Mouse (Mus musculus) gastrocnemius, postnatal 25 days (tissue): ENCODE data around the gene Lix1l. TPM values are rescaled to one million over a fixed set of nuclear protein-coding genes. Genes with fewer than 3 reads are reported as not detected.
A peak's percentile ranks its signal among the peaks of the same experiment; 100 is the strongest.

Source experiments
- DNase-seq: peaks from one replicate; pipeline ENCODE4 v3.0.0; 2022
- long read RNA-seq, 2 experiments: library from polyadenylated mRNA; stranded (forward); transcript quantifications; one replicate each; pipeline ENCODE4 v2.0.0; 2021
- total RNA-seq, 2 experiments: library from RNA; stranded (reverse); gene quantifications; 1 replicate in 1 of 2; 2 replicates in 1 of 2; pipeline ENCODE4 v1.2.3; 2021

Lix1l gene
- 1 to 10 TPM; 6.7 to 7.0 TPM for total RNA-seq
- long read RNA-seq, experiment 1, partial matches to known transcripts = 1 of 3 reads
- long read RNA-seq, experiment 1, other reads (novel, unspliced or antisense) = 2 of 3 reads
- long read RNA-seq, experiment 2, partial matches to known transcripts = 2 of 8 reads
- long read RNA-seq, experiment 2, other reads (novel, unspliced or antisense) = 6 of 8 reads

DNA sequence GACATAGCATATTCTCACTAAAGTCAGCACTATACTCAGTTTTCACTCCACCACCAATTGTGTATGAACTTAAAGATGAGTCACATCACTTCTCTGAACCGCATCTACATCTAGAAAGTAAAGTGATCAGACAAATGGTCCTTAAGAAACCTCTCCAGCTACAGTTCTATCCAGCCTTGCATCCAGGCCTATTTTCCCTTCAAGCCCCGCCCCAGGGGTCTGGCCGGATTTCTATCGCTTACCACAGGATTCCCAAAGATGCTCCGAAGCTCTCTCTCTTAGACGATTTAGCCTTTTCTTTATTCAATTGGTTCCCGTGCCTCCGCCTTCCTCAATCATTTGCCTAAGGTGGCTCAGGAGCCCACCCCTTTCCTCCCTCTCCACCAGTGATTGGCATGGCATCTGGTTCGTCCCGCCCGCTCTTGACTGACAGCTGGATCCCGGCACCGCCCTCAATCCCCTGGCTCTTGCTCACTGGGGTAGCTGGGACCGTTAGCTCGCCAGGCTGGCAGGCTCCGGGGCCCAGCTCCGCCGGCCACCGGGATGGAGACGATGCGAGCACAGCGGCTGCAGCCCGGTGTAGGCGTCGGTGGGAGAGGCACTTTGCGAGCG, at the start of gene Lix1l:
TSS of gene Lix1l (plus strand) at position 511 of the 612 bp plus-strand sequence.
- DNase-seq = peak; percentile 96

DNA sequence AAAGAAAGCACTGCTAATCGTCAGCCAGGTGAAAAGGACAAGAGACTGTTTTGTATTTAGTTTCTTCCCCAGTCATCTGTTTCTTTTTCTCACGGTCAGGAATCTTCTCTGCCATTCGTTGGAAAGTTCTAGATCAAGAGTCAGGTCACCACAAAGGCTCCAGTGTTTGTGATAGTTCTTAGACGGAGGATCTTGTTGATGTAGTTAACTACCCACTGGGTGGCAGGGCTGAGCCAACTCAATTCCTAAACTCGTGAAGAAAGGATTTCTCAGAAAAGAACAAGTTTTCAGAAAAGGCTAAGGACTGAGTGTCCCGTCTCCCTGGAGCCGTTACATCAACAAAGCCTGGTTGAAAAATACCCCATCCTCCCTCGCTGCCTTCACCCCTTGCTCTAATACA, 49.7 kb upstream of the Lix1l start:
- DNase-seq = peak; percentile 70

DNA sequence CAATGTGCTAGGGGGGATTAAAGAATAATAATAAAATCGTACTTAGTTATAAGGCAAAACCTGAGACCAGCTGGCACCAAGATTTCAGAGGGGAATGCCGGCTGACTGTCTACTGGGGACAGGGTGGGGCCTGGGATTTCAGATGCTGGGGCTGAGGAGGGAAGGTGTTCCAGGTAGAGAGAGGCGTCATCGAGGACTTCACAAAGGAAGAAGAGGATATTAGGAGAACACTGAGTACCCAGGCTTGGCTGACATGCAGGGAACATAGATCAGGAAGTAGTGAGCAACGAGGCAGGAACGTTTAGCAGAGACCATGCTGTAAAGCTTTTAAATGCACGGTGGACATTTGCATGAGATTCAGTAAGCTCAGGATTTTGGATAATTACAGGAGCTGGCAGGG, 49.1 kb upstream of the Lix1l start:
- DNase-seq = no peak

DNA sequence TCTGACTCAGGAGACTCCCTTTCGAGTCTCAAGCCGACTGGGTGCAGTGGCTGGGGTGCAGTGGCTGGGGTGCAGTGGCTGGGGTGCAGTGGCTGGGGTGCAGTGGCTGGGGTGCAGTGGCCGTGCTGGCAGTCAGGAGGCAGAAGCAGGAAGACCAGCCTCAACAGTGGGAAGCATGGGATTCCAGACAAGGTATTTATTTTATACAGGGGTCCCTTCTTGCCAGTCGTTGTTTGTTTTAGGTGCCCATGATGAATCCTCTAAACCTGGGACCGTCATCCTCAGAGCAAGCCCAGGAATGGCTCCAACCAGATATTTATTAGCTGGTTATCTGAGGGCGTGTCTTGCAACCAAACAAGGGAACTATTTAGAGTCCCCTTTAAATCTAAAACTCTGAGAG, 47.3 kb upstream of the Lix1l start:
- DNase-seq = no peak

DNA sequence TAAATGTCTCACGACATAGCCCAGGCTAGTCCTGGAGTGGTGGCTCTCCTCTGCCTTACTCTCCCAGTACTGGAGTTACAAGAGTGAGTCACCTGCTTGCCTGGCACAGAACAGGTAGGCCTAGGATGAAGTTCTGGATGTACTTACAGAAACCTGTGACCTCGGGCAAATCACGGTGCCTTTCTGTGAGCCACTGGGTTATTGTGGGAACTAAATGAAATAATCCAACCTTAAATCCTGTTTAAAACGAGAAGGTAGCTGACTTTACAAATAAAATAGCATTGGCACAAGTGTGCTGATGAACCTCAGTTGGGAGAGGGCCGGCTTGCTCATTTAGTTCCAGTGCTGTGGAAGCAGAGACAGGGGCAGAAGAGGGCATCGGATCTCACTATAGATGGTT, 46.7 kb upstream of the Lix1l start:
- no peak for DNase-seq

DNA sequence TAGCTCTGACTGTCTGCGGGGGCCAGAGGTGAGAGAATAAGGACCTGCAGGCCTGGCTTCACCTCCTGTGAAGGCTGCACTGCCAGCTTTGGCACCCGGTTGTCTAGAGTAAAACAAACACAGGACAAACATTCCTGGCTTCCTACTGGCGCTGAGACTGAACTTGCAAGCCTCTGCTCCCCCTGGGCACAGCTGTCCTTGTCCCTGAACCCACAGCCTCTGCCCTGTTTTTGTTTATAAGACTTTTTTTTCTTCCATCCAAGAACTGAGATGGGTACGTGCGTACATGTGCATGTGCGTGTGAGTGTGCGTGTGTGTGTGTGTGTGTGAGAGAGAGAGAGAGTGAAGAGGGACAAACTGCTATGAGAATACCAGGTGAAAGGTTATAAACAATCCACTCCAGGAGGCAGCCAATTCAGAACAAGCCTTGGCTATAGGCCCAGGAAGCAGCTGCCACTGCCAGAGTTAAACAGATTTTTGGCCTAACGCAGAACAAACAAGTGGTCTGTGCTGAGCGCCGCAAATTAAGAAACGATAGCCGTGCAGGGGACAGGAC, 45.8 kb upstream of the Lix1l start:
- peak; percentile 85 for DNase-seq

DNA sequence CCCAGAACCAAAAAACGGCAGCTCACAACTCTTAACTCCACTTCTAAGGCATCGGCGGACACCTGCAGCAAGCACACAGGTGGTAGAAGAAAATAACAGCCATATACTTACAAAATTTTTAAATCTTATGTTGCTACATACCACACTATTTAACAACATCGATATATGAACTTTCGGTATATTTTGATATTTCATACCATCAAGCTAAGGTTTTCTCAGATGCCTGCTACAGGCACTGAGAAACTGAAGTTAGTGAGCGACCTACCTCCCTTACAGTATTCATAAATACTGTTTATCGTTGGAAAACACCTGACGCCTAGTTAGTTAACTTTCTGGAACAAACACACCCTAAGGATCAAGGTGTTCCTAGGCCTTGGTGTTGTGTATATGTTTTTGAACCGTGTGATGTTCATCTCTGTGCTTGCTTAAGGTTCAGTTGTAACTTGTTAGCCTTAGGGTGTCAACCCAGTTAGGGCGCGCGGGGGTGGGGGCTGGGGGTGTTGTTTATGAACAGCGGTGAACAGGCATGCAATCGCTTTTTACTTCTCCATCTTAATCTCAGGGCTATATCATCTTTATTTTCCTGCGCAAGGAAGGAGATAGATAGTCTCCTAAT, 44.8 kb upstream of the Lix1l start:
- no peak for DNase-seq

DNA sequence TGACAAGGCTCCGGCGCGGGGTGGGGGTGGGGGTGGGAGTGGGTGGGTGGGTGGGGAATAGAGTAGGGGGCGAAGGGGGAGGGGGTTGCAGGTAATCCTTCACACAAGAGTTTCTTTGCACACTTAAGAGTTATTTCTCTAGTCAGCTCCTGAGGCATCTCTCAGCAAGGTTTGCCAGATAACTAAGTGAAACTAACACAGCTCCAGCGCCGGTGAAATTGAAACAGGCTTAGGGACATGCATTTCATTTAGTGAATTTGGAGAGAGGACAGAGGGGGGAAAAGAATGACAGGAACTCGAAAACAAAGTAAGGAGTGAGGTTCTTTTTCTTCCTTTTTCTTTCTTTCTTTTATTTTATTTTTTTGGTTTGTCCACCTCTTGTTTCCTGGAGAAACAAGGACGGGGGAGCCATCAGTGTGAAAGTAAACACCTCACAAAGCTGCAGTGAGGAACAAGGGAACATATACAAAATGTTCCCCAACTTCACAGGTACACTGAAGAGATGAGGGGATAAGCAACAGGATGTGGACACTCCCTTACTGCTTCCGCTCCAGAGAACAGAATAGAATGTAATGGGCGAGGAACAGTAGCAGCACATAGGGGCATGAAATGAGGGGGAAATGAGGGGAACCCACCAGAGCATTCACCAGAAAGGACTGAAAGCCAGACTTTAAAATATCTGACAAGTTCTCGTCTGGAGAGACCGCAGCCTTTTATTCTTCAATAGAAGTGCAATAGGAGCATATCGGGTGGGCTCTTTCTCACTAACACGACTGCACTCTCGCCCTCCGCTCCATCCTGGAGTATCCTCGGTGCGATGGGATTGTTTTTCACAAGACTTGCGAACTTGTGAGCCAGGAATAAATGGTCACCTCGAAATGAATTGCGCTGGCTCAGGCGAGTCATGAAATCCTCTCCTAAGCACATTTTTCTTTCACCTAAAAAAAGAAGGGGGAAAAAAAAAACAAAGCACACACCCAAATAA, 44.0 kb upstream of the Lix1l start:
- DNase-seq = no peak

DNA sequence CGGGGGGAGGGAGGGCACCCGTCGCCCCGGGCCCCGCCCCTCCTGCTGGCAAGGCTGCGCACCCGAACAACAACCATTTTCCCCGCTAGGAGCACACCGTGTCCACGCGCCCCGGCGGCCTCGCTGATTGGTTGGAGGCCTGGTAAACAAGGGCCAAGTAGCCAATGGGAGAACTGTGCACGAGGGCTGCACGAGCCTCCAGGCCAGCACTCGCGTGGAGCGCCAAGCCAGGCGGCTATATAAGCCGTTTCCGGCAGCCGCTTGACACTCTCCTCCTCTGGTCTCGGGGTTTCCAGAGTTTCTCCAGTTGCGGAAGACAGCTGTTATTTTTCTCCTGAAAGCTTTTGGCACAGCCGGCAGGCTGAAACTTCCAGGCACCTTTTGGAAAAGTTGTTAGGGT, 43.3 kb upstream of the Lix1l start, which contains the start of gene Txnip:
TSS of gene Txnip (plus strand) at position 264 of the 400 bp plus-strand sequence.
- DNase-seq = peak; percentile 100

DNA sequence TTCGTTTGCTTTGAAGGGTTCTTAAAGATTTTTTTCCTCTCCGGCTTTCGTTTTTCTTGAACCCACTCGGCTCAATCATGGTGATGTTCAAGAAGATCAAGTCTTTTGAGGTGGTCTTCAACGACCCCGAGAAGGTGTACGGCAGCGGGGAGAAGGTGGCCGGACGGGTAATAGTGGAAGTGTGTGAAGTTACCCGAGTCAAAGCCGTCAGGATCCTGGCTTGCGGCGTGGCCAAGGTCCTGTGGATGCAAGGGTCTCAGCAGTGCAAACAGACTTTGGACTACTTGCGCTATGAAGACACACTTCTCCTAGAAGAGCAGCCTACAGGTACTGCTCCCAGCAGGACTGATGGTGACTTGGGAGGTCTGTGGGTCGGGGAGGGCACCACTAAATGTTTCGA, 42.8 kb upstream of the Lix1l start:
- DNase-seq = no peak

DNA sequence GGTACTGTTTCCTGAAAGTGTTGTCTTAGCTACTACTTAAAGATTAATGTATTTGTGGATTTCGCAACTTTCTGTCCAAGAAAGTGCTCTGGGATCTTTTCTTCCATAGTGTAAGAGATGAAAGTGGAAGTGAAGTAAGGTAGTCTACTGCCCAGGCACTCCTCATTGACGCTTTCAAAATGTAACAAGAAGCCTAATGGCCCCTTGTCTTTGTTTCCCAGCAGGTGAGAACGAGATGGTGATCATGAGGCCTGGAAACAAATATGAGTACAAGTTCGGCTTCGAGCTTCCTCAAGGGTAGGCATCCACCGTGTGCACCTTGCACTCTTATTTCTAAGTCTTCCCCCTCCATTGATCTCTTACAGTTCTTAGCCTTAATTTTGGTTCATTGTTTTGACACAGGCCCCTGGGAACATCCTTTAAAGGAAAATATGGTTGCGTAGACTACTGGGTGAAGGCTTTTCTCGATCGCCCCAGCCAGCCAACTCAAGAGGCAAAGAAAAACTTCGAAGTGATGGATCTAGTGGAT, 42.2 kb upstream of the Lix1l start:
- DNase-seq = no peak

DNA sequence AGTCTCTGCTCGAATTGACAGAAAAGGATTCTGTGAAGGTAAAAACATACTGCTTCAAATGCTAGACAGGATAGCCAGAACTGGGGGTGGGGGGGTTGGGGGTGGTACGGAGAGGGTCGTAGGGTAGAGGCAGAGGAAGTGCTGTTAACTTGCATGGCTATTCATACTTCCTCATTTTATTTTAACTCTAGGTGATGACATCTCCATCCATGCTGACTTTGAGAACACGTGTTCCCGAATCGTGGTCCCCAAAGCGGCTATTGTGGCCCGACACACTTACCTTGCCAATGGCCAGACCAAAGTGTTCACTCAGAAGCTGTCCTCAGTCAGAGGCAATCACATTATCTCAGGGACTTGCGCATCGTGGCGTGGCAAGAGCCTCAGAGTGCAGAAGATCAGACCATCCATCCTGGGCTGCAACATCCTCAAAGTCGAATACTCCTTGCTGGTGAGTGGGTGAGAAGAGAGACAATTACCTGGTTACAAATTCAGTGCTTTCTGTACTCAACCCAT, 41.5 kb upstream of the Lix1l start:
- DNase-seq = no peak

DNA sequence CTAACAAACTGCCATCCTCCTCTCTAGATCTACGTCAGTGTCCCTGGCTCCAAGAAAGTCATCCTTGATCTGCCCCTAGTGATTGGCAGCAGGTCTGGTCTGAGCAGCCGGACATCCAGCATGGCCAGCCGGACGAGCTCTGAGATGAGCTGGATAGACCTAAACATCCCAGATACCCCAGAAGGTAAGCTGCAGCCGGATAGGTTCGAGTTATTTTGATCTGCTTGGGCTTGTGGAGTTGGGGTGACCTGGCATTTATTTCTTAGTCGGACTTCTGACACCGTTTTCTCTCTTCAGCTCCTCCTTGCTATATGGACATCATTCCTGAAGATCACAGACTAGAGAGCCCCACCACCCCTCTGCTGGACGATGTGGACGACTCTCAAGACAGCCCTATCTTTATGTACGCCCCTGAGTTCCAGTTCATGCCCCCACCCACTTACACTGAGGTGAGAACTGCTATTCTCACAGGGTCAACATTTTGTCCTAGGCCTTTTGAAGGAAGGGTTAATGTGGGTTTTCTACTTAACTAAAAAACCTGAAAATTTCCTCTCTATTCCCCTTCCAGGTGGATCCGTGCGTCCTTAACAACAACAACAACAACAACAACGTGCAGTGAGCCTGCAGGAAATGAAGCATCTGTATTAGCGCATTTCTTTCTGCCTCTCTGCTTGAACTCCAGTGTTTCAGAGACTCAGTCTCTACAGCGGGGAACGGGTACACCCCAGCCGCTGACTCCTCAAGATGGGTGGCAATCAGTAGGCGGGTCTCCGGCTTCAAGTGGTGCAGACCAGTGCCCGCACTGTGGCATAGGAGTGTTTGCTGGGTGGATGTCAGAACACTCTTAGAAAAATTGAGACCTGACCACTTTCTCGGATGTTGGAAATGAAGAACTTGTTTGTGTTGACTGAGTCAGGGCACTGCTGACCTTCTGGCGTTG, 40.8 kb upstream of the Lix1l start:
- no peak for DNase-seq

DNA sequence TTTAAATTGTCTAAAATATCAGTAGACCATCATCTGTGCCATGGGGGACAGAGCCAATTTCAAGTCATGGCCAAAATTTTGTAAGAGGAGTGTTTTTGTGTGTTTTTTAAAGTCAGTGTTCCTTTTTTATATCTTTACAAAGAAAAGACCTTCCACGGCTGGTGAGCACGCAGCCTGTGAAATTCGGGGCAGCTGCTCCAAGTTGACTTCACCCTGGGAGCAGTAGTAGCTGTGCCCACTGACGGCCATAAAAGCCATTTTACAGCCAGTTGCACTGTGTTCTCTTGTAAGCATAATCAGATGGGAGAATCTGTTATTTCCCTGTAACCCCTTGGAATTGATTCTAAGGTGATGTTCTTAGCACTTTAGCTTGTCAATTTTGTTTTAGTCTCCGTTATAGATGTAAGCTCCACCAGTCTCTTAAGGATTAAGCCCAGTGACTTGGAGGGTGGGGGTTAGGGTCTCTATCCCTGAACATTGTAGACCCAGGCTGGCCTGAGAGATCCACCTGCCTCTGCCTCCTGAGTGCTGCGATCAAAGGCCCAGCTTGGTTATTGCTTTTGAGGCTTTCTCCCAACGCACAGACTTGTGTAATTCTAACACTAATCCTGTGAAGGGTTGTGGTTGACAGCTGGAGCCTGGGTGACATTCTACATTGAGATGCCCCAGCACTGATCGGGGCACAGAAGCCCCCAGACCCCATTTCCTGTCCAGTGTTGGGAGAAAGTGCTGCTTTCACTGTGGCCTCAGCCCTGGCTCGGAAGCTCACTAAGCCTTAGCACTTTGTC, 39.9 kb upstream of the Lix1l start:
- DNase-seq = no peak

DNA sequence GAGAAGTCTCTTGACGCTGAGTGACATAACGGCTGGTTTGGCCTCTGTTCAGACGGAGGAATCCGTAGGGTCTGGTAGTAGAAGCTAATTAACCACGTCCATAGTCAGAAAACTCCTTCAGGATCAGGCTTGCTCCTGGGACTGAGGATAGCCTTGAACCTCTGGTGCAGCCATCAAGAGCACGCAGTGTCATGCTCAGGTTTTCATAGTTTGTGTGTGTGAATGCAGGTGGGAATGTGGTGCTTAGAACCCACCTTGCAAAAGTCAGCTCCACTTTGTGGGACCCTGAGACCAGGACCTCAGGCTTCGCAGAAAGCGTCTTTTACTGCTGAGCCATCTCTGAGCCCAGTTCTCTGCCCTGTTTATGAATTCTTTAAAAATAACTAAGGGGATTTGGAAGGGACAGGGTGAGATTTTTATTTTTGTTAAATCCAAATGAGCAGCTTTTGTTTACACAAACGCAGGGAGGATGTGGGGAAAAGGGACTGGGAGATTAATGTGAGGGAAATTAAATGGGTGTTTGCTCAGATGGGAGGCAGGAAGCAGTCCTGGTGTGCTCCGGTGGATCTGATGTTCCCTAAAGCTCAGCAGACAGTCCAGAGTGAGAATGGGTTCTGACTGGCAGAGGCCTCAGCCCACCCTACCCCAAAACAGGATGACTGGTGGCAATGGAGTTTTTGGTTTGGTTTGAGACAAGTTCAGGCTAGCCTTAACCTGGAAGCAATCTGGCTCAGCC, 38.8 kb upstream of the Lix1l start:
- peak; percentile 55 for DNase-seq

DNA sequence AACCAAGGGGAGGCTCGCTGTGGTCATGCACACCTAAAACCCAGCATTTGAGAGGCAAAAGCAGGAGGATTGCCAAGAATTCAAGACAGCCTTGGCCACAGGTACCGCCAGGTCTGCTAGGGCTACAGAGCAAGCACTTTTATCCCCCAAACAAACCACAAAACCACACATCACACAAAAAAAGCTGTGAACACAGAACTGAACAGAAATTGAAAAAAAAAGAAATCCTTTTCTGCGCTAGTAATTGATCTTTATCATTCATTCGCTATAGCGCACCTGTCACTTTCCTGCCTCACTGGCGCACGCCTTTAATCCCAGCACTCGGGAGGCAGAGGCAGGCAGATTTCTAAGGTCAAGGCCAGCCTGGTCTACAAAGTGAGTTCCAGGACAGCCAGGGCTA, 37.7 kb upstream of the Lix1l start:
- DNase-seq = no peak

DNA sequence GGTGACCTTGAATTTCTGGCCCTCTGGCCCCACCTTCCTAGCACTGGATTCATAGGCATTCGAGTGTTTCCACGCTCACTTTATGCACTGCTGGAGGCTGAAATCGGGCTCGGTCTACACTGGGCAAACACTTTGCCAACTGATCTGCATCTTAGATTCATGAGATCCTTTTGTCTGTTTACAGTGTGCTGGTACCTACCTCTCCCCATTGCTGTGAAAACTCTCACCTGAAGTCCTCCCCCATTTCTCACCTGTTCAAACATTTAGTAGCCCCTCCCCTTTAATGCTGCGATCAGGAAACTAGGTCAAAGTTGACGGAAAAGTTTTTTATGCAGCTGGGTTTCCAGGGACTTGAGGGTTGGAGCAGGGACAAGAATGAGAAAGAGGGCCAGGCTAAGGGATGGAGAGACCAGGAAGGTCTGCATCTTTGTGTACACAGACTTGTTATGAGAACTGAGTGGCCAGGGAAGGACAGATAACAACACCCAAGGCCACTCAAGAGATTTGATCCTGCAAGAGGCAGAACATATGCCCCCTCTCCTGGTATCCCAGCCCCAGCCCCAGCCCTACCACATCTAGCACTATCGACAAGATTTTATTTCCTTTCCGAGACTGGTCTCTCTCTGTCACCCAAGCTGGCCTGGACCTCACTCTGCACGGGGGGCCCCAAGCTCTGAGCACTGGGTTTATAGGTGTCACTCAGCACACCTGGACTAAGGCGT, 36.9 kb upstream of the Lix1l start:
- no peak for DNase-seq

DNA sequence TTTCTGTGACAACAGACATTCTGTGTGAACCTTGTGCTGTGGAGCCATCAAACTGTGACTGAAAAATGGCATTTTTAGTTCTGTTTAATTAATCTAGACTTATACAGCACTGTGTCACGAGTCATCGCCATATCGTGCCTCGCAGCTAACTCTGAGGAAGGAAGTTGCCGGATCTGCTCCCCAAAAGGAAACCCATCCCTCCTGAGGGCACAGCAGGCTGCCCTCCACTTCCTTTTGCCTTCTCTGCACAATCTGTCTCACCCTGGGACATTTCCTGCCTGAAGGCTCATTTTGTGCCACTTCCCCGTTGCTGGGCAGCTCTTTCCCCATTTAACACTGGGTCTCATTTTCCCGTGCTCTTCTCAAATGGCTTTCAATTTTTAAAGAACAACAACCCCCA, 36.3 kb upstream of the Lix1l start:
- DNase-seq = peak; percentile 45
